Mouse (Mus musculus): Measurements from ENCODE around the gene Vtcn1. TPM values are rescaled to one million over a fixed set of nuclear protein-coding genes. Genes with fewer than 3 reads are reported as not detected.
A peak's percentile ranks its signal among the peaks of the same experiment; 100 is the strongest.
"Not testable (repeated sequence)": the region's sequence is repeated elsewhere in the genome, so short reads cannot be mapped to it uniquely, and the experiment has no call there.

Vtcn1 gene
- polyA plus RNA-seq, 1 experiment from 2014 or later: not detected

GRCm38 (mm10) chr3:100804975-100805374, 20.3 kb upstream of the Vtcn1 start:
- no peak overlapping the region for H3K4me2 ChIP-seq (replicated peaks)
- H3K9me3 ChIP-seq (ENCODE audit: control insufficient read depth, low read length): no peaks in the 10 kb centered on the region
- H3K4me3 ChIP-seq (replicated peaks; ENCODE audit: low read length): no peak overlapping the region
- H3K36me3 ChIP-seq (replicated peaks; ENCODE audit: control insufficient read depth, insufficient read depth): no peaks in the 10 kb centered on the region
- no peak for ATAC-seq (ENCODE audit: low FRiP score)
- no peaks in the 10 kb centered on the region for H3K27me3 ChIP-seq (ENCODE audit: control insufficient read depth, insufficient read depth, low read length)
- H3K27ac ChIP-seq: no peak overlapping the region
- no peaks in the 10 kb centered on the region for H3K4me1 ChIP-seq (replicated peaks; ENCODE audit: control insufficient read depth, insufficient read depth, low read length)
- no peak for DNase-seq (ENCODE audit: low spot score)
- 69% methylated on average over 1 of the region's 1 CpGs for WGBS
- no peak overlapping the region for H3K9ac ChIP-seq

GRCm38 (mm10) chr3:100805925-100806324, 19.3 kb upstream of the Vtcn1 start:
- Histone ChIP-seq H3K9me3 (ENCODE audit: control insufficient read depth, low read length) (no peaks in the 10 kb centered on the region), H3K4me3 (replicated peaks; ENCODE audit: low read length) (no peak overlapping the region), H3K4me1 (replicated peaks; ENCODE audit: control insufficient read depth, insufficient read depth, low read length) (no peaks in the 10 kb centered on the region), H3K27ac (no peak overlapping the region), H3K4me2 (replicated peaks) (no peak overlapping the region), H3K36me3 (replicated peaks; ENCODE audit: control insufficient read depth, insufficient read depth) (no peaks in the 10 kb centered on the region), H3K27me3 (ENCODE audit: control insufficient read depth, insufficient read depth, low read length) (no peaks in the 10 kb centered on the region), H3K9ac (no peak overlapping the region)
- ATAC-seq (ENCODE audit: low FRiP score): no peak
- DNase-seq (ENCODE audit: low spot score): no peak
- 63% methylated on average over 6 of the region's 6 CpGs for WGBS

- H3K4me1 ChIP-seq (replicated peaks; ENCODE audit: control insufficient read depth, insufficient read depth, low read length): no peaks in the 10 kb centered on the region
- no peaks in the 10 kb centered on the region for H3K27me3 ChIP-seq (ENCODE audit: control insufficient read depth, insufficient read depth, low read length)
- H3K4me2 ChIP-seq (replicated peaks): no peak overlapping the region
- ATAC-seq (ENCODE audit: low FRiP score): no peak
- no peaks in the 10 kb centered on the region for H3K36me3 ChIP-seq (replicated peaks; ENCODE audit: control insufficient read depth, insufficient read depth)
- no peak overlapping the region for H3K4me3 ChIP-seq (replicated peaks; ENCODE audit: low read length)
- WGBS: 69% methylated on average over 2 of the region's 2 CpGs
- no peak overlapping the region for H3K27ac ChIP-seq
- H3K9me3 ChIP-seq (ENCODE audit: control insufficient read depth, low read length): no peaks in the 10 kb centered on the region
- no peak overlapping the region for H3K9ac ChIP-seq
- DNase-seq (ENCODE audit: low spot score): no peak
These were observed 14.8 kb upstream of the Vtcn1 start for GRCm38 (mm10) chr3:100810461-100810860.

- Histone ChIP-seq H3K4me1 (replicated peaks; ENCODE audit: control insufficient read depth, insufficient read depth, low read length) (no peaks in the 10 kb centered on the region), H3K27ac (no peak overlapping the region), H3K36me3 (replicated peaks; ENCODE audit: control insufficient read depth, insufficient read depth) (no peaks in the 10 kb centered on the region), H3K4me2 (replicated peaks) (no peak overlapping the region), H3K4me3 (replicated peaks; ENCODE audit: low read length) (no peak overlapping the region), H3K9me3 (ENCODE audit: control insufficient read depth, low read length) (no peaks in the 10 kb centered on the region), H3K27me3 (ENCODE audit: control insufficient read depth, insufficient read depth, low read length) (no peaks in the 10 kb centered on the region), H3K9ac (no peak overlapping the region)
- WGBS: 87% methylated on average over 2 of the region's 2 CpGs
- ATAC-seq (ENCODE audit: low FRiP score) (no peak), DNase-seq (ENCODE audit: low spot score) (no peak)
These were observed 13.4 kb upstream of the Vtcn1 start for GRCm38 (mm10) chr3:100811836-100812235.

GRCm38 (mm10) chr3:100815490-100815889, 9.8 kb upstream of the Vtcn1 start:
- H3K27ac ChIP-seq; H3K36me3 ChIP-seq (replicated peaks; ENCODE audit: control insufficient read depth, insufficient read depth); H3K4me3 ChIP-seq (replicated peaks; ENCODE audit: low read length); H3K4me2 ChIP-seq (replicated peaks); ATAC-seq (ENCODE audit: low FRiP score); H3K4me1 ChIP-seq (replicated peaks; ENCODE audit: control insufficient read depth, insufficient read depth, low read length); DNase-seq (ENCODE audit: low spot score); H3K9ac ChIP-seq; H3K9me3 ChIP-seq (ENCODE audit: control insufficient read depth, low read length); H3K27me3 ChIP-seq (ENCODE audit: control insufficient read depth, insufficient read depth, low read length): not testable (repeated sequence)
- 63% methylated on average over 1 of the region's 1 CpGs for WGBS

GRCm38 (mm10) chr3:100818709-100819108, 6.5 kb upstream of the Vtcn1 start:
- H3K4me3 ChIP-seq (replicated peaks; ENCODE audit: low read length): no peak overlapping the region
- no peak overlapping the region for H3K4me2 ChIP-seq (replicated peaks)
- H3K36me3 ChIP-seq (replicated peaks; ENCODE audit: control insufficient read depth, insufficient read depth): no peaks in the 10 kb centered on the region
- ATAC-seq (ENCODE audit: low FRiP score): no peak
- no peak overlapping the region for H3K9ac ChIP-seq
- H3K4me1 ChIP-seq (replicated peaks; ENCODE audit: control insufficient read depth, insufficient read depth, low read length): no peaks in the 10 kb centered on the region
- 79% methylated on average over 4 of the region's 4 CpGs for WGBS
- no peak overlapping the region for H3K27ac ChIP-seq
- no peak for DNase-seq (ENCODE audit: low spot score)
- no peaks in the 10 kb centered on the region for H3K9me3 ChIP-seq (ENCODE audit: control insufficient read depth, low read length)
- no peaks in the 10 kb centered on the region for H3K27me3 ChIP-seq (ENCODE audit: control insufficient read depth, insufficient read depth, low read length)

GRCm38 (mm10) chr3:100819571-100819970, 5.7 kb upstream of the Vtcn1 start:
- Histone ChIP-seq H3K4me3 (replicated peaks; ENCODE audit: low read length) (no peak overlapping the region), H3K4me2 (replicated peaks) (no peak overlapping the region), H3K4me1 (replicated peaks; ENCODE audit: control insufficient read depth, insufficient read depth, low read length) (no peaks in the 10 kb centered on the region), H3K9ac (no peak overlapping the region), H3K27ac (no peak overlapping the region), H3K36me3 (replicated peaks; ENCODE audit: control insufficient read depth, insufficient read depth) (no peaks in the 10 kb centered on the region), H3K27me3 (ENCODE audit: control insufficient read depth, insufficient read depth, low read length) (no peaks in the 10 kb centered on the region), H3K9me3 (ENCODE audit: control insufficient read depth, low read length) (no peaks in the 10 kb centered on the region)
- ATAC-seq (ENCODE audit: low FRiP score) (no peak), DNase-seq (ENCODE audit: low spot score) (no peak)
- 98% methylated on average over 5 of the region's 5 CpGs for WGBS

GRCm38 (mm10) chr3:100820852-100821251, 4.4 kb upstream of the Vtcn1 start:
- DNase-seq (ENCODE audit: low spot score) (peak; percentile 32), ATAC-seq (ENCODE audit: low FRiP score) (peak; percentile 59)
- no peaks in the 10 kb centered on the region for H3K4me1 ChIP-seq (replicated peaks; ENCODE audit: control insufficient read depth, insufficient read depth, low read length)
- H3K9ac ChIP-seq: no peak overlapping the region
- 46% methylated on average over 2 of the region's 2 CpGs for WGBS
- H3K27ac ChIP-seq: no peak overlapping the region
- H3K27me3 ChIP-seq (ENCODE audit: control insufficient read depth, insufficient read depth, low read length): no peaks in the 10 kb centered on the region
- no peak overlapping the region for H3K4me2 ChIP-seq (replicated peaks)
- H3K9me3 ChIP-seq (ENCODE audit: control insufficient read depth, low read length): no peaks in the 10 kb centered on the region
- H3K36me3 ChIP-seq (replicated peaks; ENCODE audit: control insufficient read depth, insufficient read depth): no peaks in the 10 kb centered on the region
- H3K4me3 ChIP-seq (replicated peaks; ENCODE audit: low read length): no peak overlapping the region

GRCm38 (mm10) chr3:100821276-100821675, 4.0 kb upstream of the Vtcn1 start:
- Histone ChIP-seq H3K9me3 (ENCODE audit: control insufficient read depth, low read length) (no peaks in the 10 kb centered on the region), H3K4me1 (replicated peaks; ENCODE audit: control insufficient read depth, insufficient read depth, low read length) (no peaks in the 10 kb centered on the region), H3K4me2 (replicated peaks) (no peak overlapping the region), H3K27me3 (ENCODE audit: control insufficient read depth, insufficient read depth, low read length) (no peaks in the 10 kb centered on the region), H3K9ac (no peak overlapping the region), H3K27ac (no peak overlapping the region), H3K4me3 (replicated peaks; ENCODE audit: low read length) (no peak overlapping the region), H3K36me3 (replicated peaks; ENCODE audit: control insufficient read depth, insufficient read depth) (no peaks in the 10 kb centered on the region)
- ATAC-seq (ENCODE audit: low FRiP score): 0 out of 2 replicates have a peak, but pooled peaks have one; percentile 53
- peak; percentile 54 for DNase-seq (ENCODE audit: low spot score)
- 57% methylated on average over 2 of the region's 2 CpGs for WGBS

GRCm38 (mm10) chr3:100843784-100844183, 18.5 kb downstream of the Vtcn1 start:
- no peaks in the 10 kb centered on the region for H3K36me3 ChIP-seq (replicated peaks; ENCODE audit: control insufficient read depth, insufficient read depth)
- WGBS: 81% methylated on average over 3 of the region's 3 CpGs
- ATAC-seq (ENCODE audit: low FRiP score) (no peak), DNase-seq (ENCODE audit: low spot score) (no peak)
- no peak overlapping the region for H3K27ac ChIP-seq
- H3K27me3 ChIP-seq (ENCODE audit: control insufficient read depth, insufficient read depth, low read length): no peaks in the 10 kb centered on the region
- no peak overlapping the region for H3K4me3 ChIP-seq (replicated peaks; ENCODE audit: low read length)
- no peaks in the 10 kb centered on the region for H3K9me3 ChIP-seq (ENCODE audit: control insufficient read depth, low read length)
- no peak overlapping the region for H3K4me2 ChIP-seq (replicated peaks)
- no peaks in the 10 kb centered on the region for H3K4me1 ChIP-seq (replicated peaks; ENCODE audit: control insufficient read depth, insufficient read depth, low read length)
- no peak overlapping the region for H3K9ac ChIP-seq

All from hindbrain, embryonic 14.5 days (tissue).